Mouse (Mus musculus) limb, embryonic 14.5 days (tissue): Measurements from ENCODE around the gene Vps26c. TPM values are rescaled to one million over a fixed set of nuclear protein-coding genes. Genes with fewer than 3 reads are reported as not detected.

Source experiments
- ATAC-seq: fragments of 200-750 bp; cut with Nextera tagmentation; 2 replicates; pipeline ENCODE4 v1.8.0; 2017; ENCODE audit warnings: low read depth, moderate number of reproducible peaks, moderate TSS enrichment; ENCODE audit not compliant: low FRiP score
- DNase-seq: peaks from one replicate; pipeline ENCODE4 v3.0.0-alpha.2; 2015; ENCODE audit warnings: low spot score
- H3K27ac ChIP-seq: fragments of 300-500 bp; sonication (generic); replicated peaks from 2 replicates; pipeline ENCODE4 v1.5.1; 2014; ENCODE audit warnings: low read depth, mild to moderate bottlenecking, low read length, moderate library complexity, mixed read lengths
- H3K27me3 ChIP-seq: fragments of 300-500 bp; sonication (generic); 2 replicates; pipeline ENCODE4 v1.6.1; 2014; ENCODE audit warnings: low read length, mixed read lengths; ENCODE audit not compliant: control insufficient read depth, insufficient read depth
- H3K36me3 ChIP-seq: fragments of 300-500 bp; sonication (generic); 2 replicates; pipeline ENCODE4 v1.6.1; 2014; ENCODE audit warnings: mild to moderate bottlenecking, low read length, moderate library complexity, mixed read lengths; ENCODE audit not compliant: control insufficient read depth, insufficient read depth
- H3K4me1 ChIP-seq: fragments of 300-500 bp; sonication (generic); 2 replicates; pipeline ENCODE4 v1.6.1; 2014; ENCODE audit warnings: antibody characterized with exemption, low read length, mixed read lengths; ENCODE audit not compliant: control insufficient read depth, insufficient read depth
- H3K4me2 ChIP-seq: fragments of 300-500 bp; sonication (generic); replicated peaks from 2 replicates; pipeline ENCODE4 v1.6.1; 2014; ENCODE audit warnings: low read depth, mild to moderate bottlenecking, low read length, moderate library complexity; ENCODE audit not compliant: severe bottlenecking
- H3K4me3 ChIP-seq: fragments of 300-500 bp; sonication (generic); replicated peaks from 2 replicates; pipeline ENCODE4 v1.5.1; 2014; ENCODE audit warnings: low read length
- H3K9ac ChIP-seq: fragments of 300-500 bp; sonication (generic); 2 replicates; pipeline ENCODE4 v1.6.1; 2014; ENCODE audit warnings: mild to moderate bottlenecking, low read depth, low read length, moderate library complexity; ENCODE audit not compliant: severe bottlenecking
- H3K9me3 ChIP-seq: fragments of 300-500 bp; sonication (generic); 2 replicates; pipeline ENCODE4 v1.6.1; 2016; ENCODE audit warnings: low read length; ENCODE audit not compliant: control insufficient read depth
- POLR2A ChIP-seq: fragments of 200-500 bp; IDR thresholded peaks from 2 replicates; pipeline ENCODE4 v1.8.0; 2012; ENCODE audit warnings: inconsistent platforms, mild to moderate bottlenecking, moderate library complexity, borderline replicate concordance; ENCODE audit not compliant: insufficient read depth, insufficient read length; ENCODE audit errors: extremely low read depth
- WGBS: fragments of 180-500 bp; shearing (Covaris S2); extraction: QIAGEN DNeasy Blood & Tissue Kit; methylation state at CpG from one replicate; pipeline ENCODE4 v1.1.7; 2014; 5-methylcytosine and 5-hydroxymethylcytosine counted together
- polyA plus RNA-seq, 2 experiments: library from polyadenylated mRNA; depleted of rRNA in 1 of 2; stranded (reverse) in 1 of 2; unstranded in 1 of 2; fragments of >200 nt; fragmentation: Nextera tagmentation in 1 of 2; extraction: Ambion mirVana in 1 of 2; gene quantifications; 2 replicates each; pipeline versions ENCODE4 v1.2.1 to v1.2.3; 2012 to 2014

Gene Vps26c
- polyA plus RNA-seq, 2 experiments, result 50.3 to 55.0 TPM

DNA sequence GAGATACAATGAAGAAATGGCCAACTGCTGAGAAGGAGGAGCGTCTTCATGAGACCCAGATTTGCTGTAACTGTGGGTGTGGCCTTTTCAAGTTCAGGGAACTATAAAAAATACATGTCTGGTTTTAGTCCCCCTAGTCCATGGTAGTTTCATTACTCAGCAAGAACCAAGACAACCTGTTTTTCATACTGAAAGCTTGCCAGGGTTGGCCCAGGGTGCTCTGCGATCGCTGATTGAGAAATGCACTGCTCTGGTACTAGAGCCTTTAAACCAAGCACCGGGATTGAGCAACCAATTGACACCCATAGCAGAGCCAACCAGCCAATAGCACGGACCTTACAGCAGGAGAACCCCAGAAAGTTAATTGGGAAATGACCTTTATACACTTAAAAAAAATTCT, 29.6 kb upstream of the Vps26c start:
- Histone ChIP-seq H3K9me3 (no peaks in the 10 kb centered on the region), H3K27me3 (no peaks in the 10 kb centered on the region), H3K9ac (no peak overlapping the region), H3K36me3 (no peaks in the 10 kb centered on the region), H3K4me1 (no peaks in the 10 kb centered on the region), H3K4me2 (no peak overlapping the region), H3K27ac (no peak overlapping the region), H3K4me3 (no peak overlapping the region)
- TF ChIP-seq POLR2A, result no peak
- DNase-seq (no peak), ATAC-seq (no peak)
- 62% methylated on average over 5 of the region's 5 CpGs for WGBS

DNA sequence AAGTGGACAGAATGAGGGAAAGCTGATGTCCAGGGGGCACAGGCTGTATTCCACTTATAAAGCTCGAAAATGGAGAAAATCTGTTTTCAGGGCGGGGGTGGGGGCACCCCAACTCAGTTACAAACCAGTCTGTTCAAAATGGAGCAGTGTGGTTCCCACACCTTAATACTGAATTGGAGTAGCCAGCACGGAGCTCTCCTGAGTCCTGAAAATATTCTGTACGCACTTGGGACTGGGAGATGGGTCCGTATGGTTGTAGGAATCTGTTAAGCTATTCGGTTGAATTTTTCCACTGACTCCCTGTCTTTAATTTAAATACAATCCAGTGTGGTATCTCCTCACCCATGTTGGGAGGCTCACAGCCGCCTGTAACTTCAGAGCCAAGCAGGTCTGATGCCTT, 28.7 kb upstream of the Vps26c start:
- Histone ChIP-seq H3K4me2 (no peak overlapping the region), H3K4me1 (no peaks in the 10 kb centered on the region), H3K9me3 (no peaks in the 10 kb centered on the region), H3K9ac (no peak overlapping the region), H3K27ac (no peak overlapping the region), H3K36me3 (no peaks in the 10 kb centered on the region), H3K4me3 (no peak overlapping the region), H3K27me3 (no peaks in the 10 kb centered on the region)
- ATAC-seq (no peak), DNase-seq (no peak)
- WGBS, result 71% methylated on average over 7 of the region's 7 CpGs
- TF ChIP-seq POLR2A, result no peak

GRCm38 (mm10) chr16:94551934-94552333, 25.3 kb upstream of the Vps26c start:
- H3K4me3 ChIP-seq, result no peak overlapping the region
- H3K36me3 ChIP-seq, result no peaks in the 10 kb centered on the region
- H3K4me2 ChIP-seq, result no peak overlapping the region
- no peaks in the 10 kb centered on the region for H3K4me1 ChIP-seq
- DNase-seq, result no peak
- TF ChIP-seq POLR2A, result no peak
- no peaks in the 10 kb centered on the region for H3K27me3 ChIP-seq
- H3K27ac ChIP-seq, result no peak overlapping the region
- no peaks in the 10 kb centered on the region for H3K9me3 ChIP-seq
- H3K9ac ChIP-seq, result no peak overlapping the region
- ATAC-seq, result no peak

GRCm38 (mm10) chr16:94549813-94550212, 23.2 kb upstream of the Vps26c start:
- H3K4me1 ChIP-seq, result no peaks in the 10 kb centered on the region
- no peak overlapping the region for H3K4me3 ChIP-seq
- H3K9me3 ChIP-seq, result no peaks in the 10 kb centered on the region
- no peak overlapping the region for H3K4me2 ChIP-seq
- no peaks in the 10 kb centered on the region for H3K36me3 ChIP-seq
- ATAC-seq (no peak), DNase-seq (no peak)
- TF ChIP-seq POLR2A, result no peak
- no peaks in the 10 kb centered on the region for H3K27me3 ChIP-seq
- 68% methylated on average over 10 of the region's 10 CpGs for WGBS
- H3K9ac ChIP-seq, result no peak overlapping the region
- H3K27ac ChIP-seq, result no peak overlapping the region

DNA sequence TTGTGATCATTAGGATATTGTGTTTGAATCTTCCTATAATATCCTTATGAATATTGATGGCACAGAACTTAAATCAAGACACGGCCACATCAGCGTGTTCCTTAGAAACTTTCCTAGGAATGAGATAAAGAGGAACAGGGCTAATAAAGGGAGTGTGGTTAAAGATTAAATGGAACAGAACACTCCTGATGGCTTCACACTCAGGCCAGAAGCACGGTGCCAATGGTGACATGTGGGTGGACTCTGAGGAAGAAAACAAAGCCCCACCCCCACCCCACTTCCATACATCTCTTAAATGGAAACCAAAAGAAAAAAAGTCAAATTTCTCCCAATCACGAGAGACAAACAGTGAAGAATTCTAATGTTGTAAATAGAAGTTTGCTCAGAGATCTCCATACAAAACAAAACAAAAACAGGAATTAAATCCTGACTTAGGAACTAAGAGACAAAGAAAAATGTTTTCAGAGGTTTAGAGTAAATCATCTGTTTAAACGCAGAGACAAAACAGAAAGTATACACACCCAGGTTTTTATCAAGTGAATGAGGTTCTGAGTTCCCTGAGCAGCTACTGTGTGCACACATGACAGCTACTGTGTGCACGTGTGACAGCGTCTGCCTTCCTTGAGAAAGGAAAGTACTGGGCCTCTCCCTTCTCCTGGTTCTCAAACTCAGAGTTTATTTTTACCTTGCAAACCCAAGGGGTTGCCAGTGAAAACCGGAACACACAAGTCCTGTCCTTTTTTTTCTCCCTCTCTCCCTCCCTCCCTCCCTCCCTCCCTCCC, 19.3 kb upstream of the Vps26c start:
- DNase-seq, result no peak
- Histone ChIP-seq H3K36me3 (no peaks in the 10 kb centered on the region), H3K27me3 (no peaks in the 10 kb centered on the region), H3K4me2 (no peak overlapping the region), H3K4me1 (no peaks in the 10 kb centered on the region), H3K9me3 (no peaks in the 10 kb centered on the region), H3K4me3 (no peak overlapping the region), H3K27ac (no peak overlapping the region), H3K9ac (no peak overlapping the region)
- no peak for TF ChIP-seq POLR2A
- no peak for ATAC-seq
- WGBS, result 65% methylated on average over 8 of the region's 8 CpGs

GRCm38 (mm10) chr16:94544540-94545105, 18.0 kb upstream of the Vps26c start:
- no peak overlapping the region for H3K4me3 ChIP-seq
- WGBS, result 73% methylated on average over 11 of the region's 11 CpGs
- H3K27ac ChIP-seq, result no peak overlapping the region
- no peaks in the 10 kb centered on the region for H3K9me3 ChIP-seq
- H3K9ac ChIP-seq, result no peak overlapping the region
- H3K36me3 ChIP-seq, result no peaks in the 10 kb centered on the region
- no peaks in the 10 kb centered on the region for H3K4me1 ChIP-seq
- DNase-seq (no peak), ATAC-seq (no peak)
- H3K4me2 ChIP-seq, result no peak overlapping the region
- no peaks in the 10 kb centered on the region for H3K27me3 ChIP-seq
- no peak for TF ChIP-seq POLR2A
